Mouse (Mus musculus): ENCODE results near the gene Urb2. TPM values are rescaled to one million over a fixed set of nuclear protein-coding genes. Genes with fewer than 3 reads are reported as not detected.

Gene Urb2
- polyA plus RNA-seq, 1 experiment from 2014 or later, result 9.6 TPM

DNA sequence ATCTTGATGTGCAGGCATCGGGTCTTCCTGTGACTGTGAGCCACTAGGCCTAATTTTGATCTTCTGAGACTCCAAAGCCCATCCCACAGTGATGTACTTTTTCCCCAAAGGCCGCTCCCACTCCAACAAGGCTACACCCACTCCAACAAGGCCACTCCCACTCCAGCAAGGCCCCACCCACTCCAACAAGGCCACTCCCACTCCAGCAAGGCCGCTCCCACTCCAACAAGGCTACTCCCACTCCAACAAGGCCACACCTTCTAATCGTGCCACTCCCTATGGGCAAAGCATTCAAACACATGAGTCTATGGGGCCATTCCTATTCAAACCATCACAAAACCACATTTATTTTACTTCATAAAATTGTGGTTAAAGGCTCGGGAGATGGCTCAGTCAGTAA, 69.2 kb downstream of the Urb2 start:
- H3K9ac ChIP-seq (ENCODE audit: low read length), result no peak overlapping the region
- H3K4me2 ChIP-seq (ENCODE audit: low read length), result no peak overlapping the region
- H3K27me3 ChIP-seq (replicated peaks; ENCODE audit: control insufficient read depth, insufficient read depth, low read length), result no peaks in the 10 kb centered on the region
- no peaks in the 10 kb centered on the region for H3K9me3 ChIP-seq (ENCODE audit: control insufficient read depth, low read length)
- DNase-seq (ENCODE audit: low spot score), result no peak
- no peak overlapping the region for H3K4me3 ChIP-seq (ENCODE audit: low read depth, low read length)
- ATAC-seq (replicated peaks; ENCODE audit: low FRiP score, low TSS enrichment, low read depth), result no peak
- H3K36me3 ChIP-seq (ENCODE audit: control insufficient read depth, insufficient read depth, low read length), result no peaks in the 10 kb centered on the region
- H3K27ac ChIP-seq (ENCODE audit: low read depth), result no peak overlapping the region
- no peaks in the 10 kb centered on the region for H3K4me1 ChIP-seq (replicated peaks; ENCODE audit: control insufficient read depth, insufficient read depth, low read length)
- 97% methylated on average over 5 of the region's 5 CpGs for WGBS

MicroRNAs encoded within 50 kb of the gene (microRNA counts, 519-probe panel; counts per million panel counts)
- 1,102 counts per million, percentile 4 among the panel's probes with 10 or more counts for microRNA mmu-miR-1967

Small RNAs within 50 kb of the gene (microRNA-seq; reads per million reads assigned to microRNA genes)
- gene Mir1967, result not detected

Other genes with a start within 250 kb of the Urb2 start
- gene Rab4a, start 215.5 kb upstream of the Urb2 start, polyA plus RNA-seq (2014; fragmentation: Nextera tagmentation; extraction: Ambion mirVana), result 51.9 and 52.0 TPM in 2 replicates
- gene Ccsap, start 161.3 kb upstream of the Urb2 start, polyA plus RNA-seq (2014; fragmentation: Nextera tagmentation; extraction: Ambion mirVana), result 3.2 and 3.9 TPM in 2 replicates
- 1.3 and 1.5 TPM in 2 replicates for gene Acta1, start 126.8 kb upstream of the Urb2 start, polyA plus RNA-seq (2014; fragmentation: Nextera tagmentation; extraction: Ambion mirVana)
- gene Nup133, start 72.2 kb upstream of the Urb2 start, polyA plus RNA-seq (2014; fragmentation: Nextera tagmentation; extraction: Ambion mirVana), result 44.3 and 46.6 TPM in 2 replicates
- 20.5 and 22.2 TPM in 2 replicates for gene Abcb10, start 38.4 kb upstream of the Urb2 start, polyA plus RNA-seq (2014; fragmentation: Nextera tagmentation; extraction: Ambion mirVana)
- gene Taf5l, start 111 bp upstream of the Urb2 start, polyA plus RNA-seq (2014; fragmentation: Nextera tagmentation; extraction: Ambion mirVana), result 52.7 and 53.6 TPM in 2 replicates
- 60.5 and 63.9 TPM in 2 replicates for gene Galnt2, start 209.9 kb downstream of the Urb2 start, polyA plus RNA-seq (2014; fragmentation: Nextera tagmentation; extraction: Ambion mirVana)